Mouse (Mus musculus) testis, adult 2 months (tissue): ENCODE data around the gene Gm37419. TPM values are rescaled to one million over a fixed set of nuclear protein-coding genes. Genes with fewer than 3 reads are reported as not detected.

Experiments
- H3K27ac ChIP-seq: fragments of 200-500 bp; 2 replicates; pipeline ENCODE4 v1.5.1; 2012; ENCODE audit warnings: low read depth, low read length; ENCODE audit not compliant: control insufficient read depth, insufficient read depth
- H3K27me3 ChIP-seq: fragments of 200-500 bp; 2 replicates; pipeline ENCODE4 v1.6.1; 2012; ENCODE audit warnings: mild to moderate bottlenecking, low read length, moderate library complexity; ENCODE audit not compliant: control insufficient read depth, insufficient read depth
- H3K36me3 ChIP-seq: fragments of 200-500 bp; 2 replicates; pipeline ENCODE4 v1.6.1; 2012; ENCODE audit warnings: mild to moderate bottlenecking, low read length; ENCODE audit not compliant: control insufficient read depth, insufficient read depth
- H3K4me1 ChIP-seq: fragments of 200-500 bp; 2 replicates; pipeline ENCODE4 v1.6.1; 2012; ENCODE audit warnings: low read length; ENCODE audit not compliant: control insufficient read depth, insufficient read depth
- H3K4me3 ChIP-seq: fragments of 200-500 bp; 2 replicates; pipeline ENCODE4 v1.5.1; 2012; ENCODE audit warnings: low read depth, mild to moderate bottlenecking, low read length, moderate library complexity, mixed read lengths; ENCODE audit not compliant: control insufficient read depth
- CTCF ChIP-seq: fragments of 200-500 bp; IDR thresholded peaks from 2 replicates; pipeline ENCODE4 v1.5.1; 2012; ENCODE audit warnings: low read depth, mild to moderate bottlenecking, inconsistent platforms, low read length, moderate library complexity; ENCODE audit not compliant: control insufficient read depth, insufficient read depth, insufficient replicate concordance
- POLR2A ChIP-seq: fragments of 200-500 bp; IDR thresholded peaks from 2 replicates; pipeline ENCODE4 v1.6.1; 2012; ENCODE audit warnings: low read depth, mild to moderate bottlenecking, inconsistent platforms, low read length, moderate library complexity; ENCODE audit not compliant: control insufficient read depth
- polyA plus RNA-seq: library from polyadenylated mRNA; depleted of rRNA; stranded (reverse); fragments of >200 nt; gene quantifications from 2 replicates; pipeline ENCODE4 v1.2.3, GENCODE M21; 2012

The Gm37419 gene
- polyA plus RNA-seq, 1 experiment, result not detected

- no peaks in the 10 kb centered on the region for H3K36me3 ChIP-seq
- H3K4me3 ChIP-seq, result no peak overlapping the region; the same call in 1 of the 2 replicates
- H3K27me3 ChIP-seq, result peaks cover 8% of the 10 kb centered on the region
- peak overlapping the region; percentile 36; the same call in 1 of the 2 replicates for H3K27ac ChIP-seq
- peaks cover 20% of the 10 kb centered on the region for H3K4me1 ChIP-seq
- TF ChIP-seq POLR2A (no peak), CTCF (no peak)
These were observed 2.1 kb upstream of the Gm37419 start for GRCm38 (mm10) chr16:23986176-23986575.

GRCm38 (mm10) chr16:23986871-23987270 is 1.4 kb upstream of the Gm37419 start:
- H3K4me3 ChIP-seq, result peak overlapping the region; percentile 79
- TF ChIP-seq POLR2A (no peak), CTCF (no peak)
- H3K36me3 ChIP-seq, result no peaks in the 10 kb centered on the region
- H3K27me3 ChIP-seq, result peaks cover 8% of the 10 kb centered on the region
- H3K27ac ChIP-seq, result peak overlapping the region; percentile 73
- H3K4me1 ChIP-seq, result peaks cover 17% of the 10 kb centered on the region

- H3K4me3 ChIP-seq, result peak overlapping the region; percentile 79
- H3K27ac ChIP-seq, result peak overlapping the region; percentile 73
- H3K4me1 ChIP-seq, result peaks cover 13% of the 10 kb centered on the region
- TF ChIP-seq POLR2A (no peak), CTCF (no peak)
- peaks cover 8% of the 10 kb centered on the region for H3K27me3 ChIP-seq
- H3K36me3 ChIP-seq, result no peaks in the 10 kb centered on the region
These were observed 733 bp upstream of the Gm37419 start for GRCm38 (mm10) chr16:23987341-23988156.

GRCm38 (mm10) chr16:23988157-23988465 is 171 bp upstream of the Gm37419 start:
- TF ChIP-seq POLR2A (no peak), CTCF (no peak)
- Histone ChIP-seq H3K36me3 (no peaks in the 10 kb centered on the region), H3K4me3 (peak overlapping the region; percentile 79), H3K27me3 (peaks cover 8% of the 10 kb centered on the region), H3K27ac (peak overlapping the region; percentile 34), H3K4me1 (peaks cover 13% of the 10 kb centered on the region)

- Histone ChIP-seq H3K36me3 (no peaks in the 10 kb centered on the region), H3K4me1 (peaks cover 12% of the 10 kb centered on the region), H3K27ac (peak overlapping the region; percentile 79), H3K27me3 (peaks cover 8% of the 10 kb centered on the region), H3K4me3 (peak overlapping the region; percentile 79)
- TF ChIP-seq CTCF (no peak), POLR2A (no peak)
These were observed 1.2 kb downstream of the Gm37419 start for GRCm38 (mm10) chr16:23989209-23990160.

- Histone ChIP-seq H3K27me3 (peaks cover 8% of the 10 kb centered on the region), H3K27ac (peak overlapping the region; percentile 67; the same call in 1 of the 2 replicates)
These were observed 2.1 kb downstream of the Gm37419 start for GRCm38 (mm10) chr16:23990161-23990970.

More at GRCm38 (mm10) chr16:23990161-23990970, 2.1 kb downstream of the Gm37419 start:
- H3K4me3 ChIP-seq, result peak overlapping the region; percentile 59; the same call in 1 of the 2 replicates
- no peaks in the 10 kb centered on the region for H3K36me3 ChIP-seq
- peaks cover 6% of the 10 kb centered on the region for H3K4me1 ChIP-seq
- TF ChIP-seq CTCF (no peak), POLR2A (no peak)
